Mouse (Mus musculus) neural tube, embryonic 15.5 days (tissue): ENCODE measurements around the gene Tmem189. TPM values are rescaled to one million over a fixed set of nuclear protein-coding genes. Genes with fewer than 3 reads are reported as not detected.

Experiments
- ATAC-seq: fragments of 200-750 bp; cut with Nextera tagmentation; 2 replicates; pipeline ENCODE4 v1.8.0; 2017; ENCODE audit warnings: mild to moderate bottlenecking, moderate TSS enrichment, moderate library complexity; ENCODE audit not compliant: low FRiP score
- H3K27ac ChIP-seq: fragments of 300-500 bp; sonication (generic); replicated peaks from 2 replicates; pipeline ENCODE4 v1.5.1; 2015; ENCODE audit warnings: mild to moderate bottlenecking, inconsistent platforms
- H3K27me3 ChIP-seq: fragments of 300-500 bp; sonication (generic); replicated peaks from 2 replicates; pipeline ENCODE4 v1.6.1; 2015; ENCODE audit warnings: inconsistent platforms
- H3K36me3 ChIP-seq: fragments of 300-500 bp; sonication (generic); 2 replicates; pipeline ENCODE4 v1.6.1; 2015; ENCODE audit warnings: inconsistent platforms
- H3K4me1 ChIP-seq: fragments of 300-500 bp; sonication (generic); 2 replicates; pipeline ENCODE4 v1.6.1; 2015; ENCODE audit warnings: inconsistent platforms
- H3K4me2 ChIP-seq: fragments of 300-500 bp; sonication (generic); 2 replicates; pipeline ENCODE4 v1.6.1; 2015; ENCODE audit warnings: inconsistent platforms, mild to moderate bottlenecking, moderate library complexity
- H3K4me3 ChIP-seq: fragments of 300-500 bp; sonication (generic); replicated peaks from 2 replicates; pipeline ENCODE4 v1.5.1; 2015; ENCODE audit warnings: mild to moderate bottlenecking, inconsistent platforms
- H3K9ac ChIP-seq: fragments of 300-500 bp; sonication (generic); replicated peaks from 2 replicates; pipeline ENCODE4 v1.6.1; 2015; ENCODE audit warnings: mild to moderate bottlenecking, inconsistent platforms
- H3K9me3 ChIP-seq: fragments of 300-500 bp; sonication (generic); replicated peaks from 2 replicates; pipeline ENCODE4 v1.6.1; 2016; ENCODE audit warnings: inconsistent platforms
- WGBS: fragments of 180-500 bp; shearing (Covaris S2); methylation state at CpG from one replicate; pipeline ENCODE4 v1.1.7; 2015; ENCODE audit warnings: mixed read lengths; 5-methylcytosine and 5-hydroxymethylcytosine counted together
- polyA plus RNA-seq: library from polyadenylated mRNA; unstranded; fragments of >200 nt; fragmentation: Nextera tagmentation; extraction: Ambion mirVana; gene quantifications from 2 replicates; pipeline ENCODE4 v1.2.1, GENCODE M21; 2015

The Tmem189 gene
- polyA plus RNA-seq, 1 experiment from 2014 or later = 41.4 TPM

- Histone ChIP-seq H3K9me3 (no peaks in the 10 kb centered on the region), H3K27me3 (no peaks in the 10 kb centered on the region), H3K4me2 (no peak overlapping the region), H3K27ac (no peak overlapping the region), H3K4me1 (no peaks in the 10 kb centered on the region), H3K9ac (no peak overlapping the region), H3K4me3 (no peak overlapping the region), H3K36me3 (no peaks in the 10 kb centered on the region)
- 77% methylated on average over 1 of the region's 1 CpGs for WGBS
- ATAC-seq = no peak
Measured at GRCm38 (mm10) chr2:167717208-167717607, 27.6 kb upstream of the Tmem189 start.

- Histone ChIP-seq H3K27me3 (no peaks in the 10 kb centered on the region), H3K9ac (no peak overlapping the region), H3K36me3 (no peaks in the 10 kb centered on the region), H3K27ac (no peak overlapping the region), H3K9me3 (no peaks in the 10 kb centered on the region), H3K4me3 (no peak overlapping the region), H3K4me2 (no peak overlapping the region), H3K4me1 (no peaks in the 10 kb centered on the region)
- no peak for ATAC-seq
- WGBS = 77% methylated on average over 6 of the region's 6 CpGs
Measured at GRCm38 (mm10) chr2:167715008-167715407, 25.4 kb upstream of the Tmem189 start.

- 96% methylated on average over 6 of the region's 6 CpGs for WGBS
- Histone ChIP-seq H3K4me1 (no peaks in the 10 kb centered on the region), H3K9ac (no peak overlapping the region), H3K9me3 (no peaks in the 10 kb centered on the region), H3K27ac (no peak overlapping the region), H3K36me3 (no peaks in the 10 kb centered on the region), H3K4me2 (no peak overlapping the region), H3K27me3 (no peaks in the 10 kb centered on the region), H3K4me3 (no peak overlapping the region)
- no peak for ATAC-seq
Measured at GRCm38 (mm10) chr2:167714298-167714697, 24.7 kb upstream of the Tmem189 start.

GRCm38 (mm10) chr2:167712872-167713821 is 23.5 kb upstream of the Tmem189 start:
- no peak overlapping the region for H3K27ac ChIP-seq
- H3K9me3 ChIP-seq = no peaks in the 10 kb centered on the region
- no peak overlapping the region for H3K9ac ChIP-seq
- no peaks in the 10 kb centered on the region for H3K36me3 ChIP-seq
- H3K4me2 ChIP-seq = no peak overlapping the region
- H3K4me1 ChIP-seq = no peaks in the 10 kb centered on the region
- 75% methylated on average over 17 of the region's 23 CpGs for WGBS
- H3K27me3 ChIP-seq = no peaks in the 10 kb centered on the region
- no peak overlapping the region for H3K4me3 ChIP-seq
- no peak for ATAC-seq

- Histone ChIP-seq H3K9me3 (no peaks in the 10 kb centered on the region), H3K9ac (no peak overlapping the region), H3K4me2 (no peak overlapping the region), H3K36me3 (no peaks in the 10 kb centered on the region), H3K27me3 (no peaks in the 10 kb centered on the region), H3K27ac (no peak overlapping the region), H3K4me1 (no peaks in the 10 kb centered on the region), H3K4me3 (no peak overlapping the region)
- WGBS = 63% methylated on average over 6 of the region's 6 CpGs
- ATAC-seq = no peak
Measured at GRCm38 (mm10) chr2:167710574-167710973, 21.0 kb upstream of the Tmem189 start.

GRCm38 (mm10) chr2:167709969-167710368 is 20.3 kb upstream of the Tmem189 start:
- ATAC-seq = no peak

GRCm38 (mm10) chr2:167708373-167708772 is 18.8 kb upstream of the Tmem189 start:
- no peaks in the 10 kb centered on the region for H3K4me1 ChIP-seq
- ATAC-seq = no peak
- no peak overlapping the region for H3K27ac ChIP-seq
- no peak overlapping the region for H3K4me3 ChIP-seq
- H3K9me3 ChIP-seq = no peaks in the 10 kb centered on the region
- H3K36me3 ChIP-seq = no peaks in the 10 kb centered on the region
- no peaks in the 10 kb centered on the region for H3K27me3 ChIP-seq
- H3K4me2 ChIP-seq = no peak overlapping the region
- no peak overlapping the region for H3K9ac ChIP-seq
- WGBS = 67% methylated on average over 15 of the region's 15 CpGs

More at GRCm38 (mm10) chr2:167709969-167710368, 20.3 kb upstream of the Tmem189 start:
- Histone ChIP-seq H3K27me3 (no peaks in the 10 kb centered on the region), H3K36me3 (no peaks in the 10 kb centered on the region), H3K4me1 (no peaks in the 10 kb centered on the region), H3K9me3 (no peaks in the 10 kb centered on the region), H3K4me2 (no peak overlapping the region), H3K4me3 (no peak overlapping the region), H3K27ac (no peak overlapping the region), H3K9ac (no peak overlapping the region)
- WGBS = 70% methylated on average over 6 of the region's 6 CpGs

GRCm38 (mm10) chr2:167706183-167706939 is 16.7 kb upstream of the Tmem189 start:
- H3K27ac ChIP-seq = no peak overlapping the region
- WGBS = 71% methylated on average over 11 of the region's 11 CpGs
- no peak overlapping the region for H3K4me3 ChIP-seq
- H3K9me3 ChIP-seq = no peaks in the 10 kb centered on the region
- no peaks in the 10 kb centered on the region for H3K4me1 ChIP-seq
- no peak overlapping the region for H3K9ac ChIP-seq
- no peaks in the 10 kb centered on the region for H3K36me3 ChIP-seq
- ATAC-seq = no peak
- H3K4me2 ChIP-seq = no peak overlapping the region
- H3K27me3 ChIP-seq = no peaks in the 10 kb centered on the region

GRCm38 (mm10) chr2:167704409-167704808 is 14.8 kb upstream of the Tmem189 start:
- Histone ChIP-seq H3K27ac (no peak overlapping the region), H3K9ac (no peak overlapping the region), H3K36me3 (no peaks in the 10 kb centered on the region), H3K27me3 (no peaks in the 10 kb centered on the region), H3K9me3 (no peaks in the 10 kb centered on the region), H3K4me3 (no peak overlapping the region), H3K4me1 (no peaks in the 10 kb centered on the region), H3K4me2 (no peak overlapping the region)
- WGBS = 97% methylated on average over 4 of the region's 4 CpGs
- ATAC-seq = no peak

GRCm38 (mm10) chr2:167702126-167702525 is 12.5 kb upstream of the Tmem189 start:
- H3K4me2 ChIP-seq = no peak overlapping the region
- WGBS = 70% methylated on average over 6 of the region's 6 CpGs

GRCm38 (mm10) chr2:167701472-167701871 is 11.8 kb upstream of the Tmem189 start:
- Histone ChIP-seq H3K27me3 (no peaks in the 10 kb centered on the region), H3K9me3 (no peaks in the 10 kb centered on the region), H3K9ac (no peak overlapping the region), H3K36me3 (no peaks in the 10 kb centered on the region), H3K4me3 (no peak overlapping the region), H3K27ac (no peak overlapping the region), H3K4me2 (no peak overlapping the region), H3K4me1 (no peaks in the 10 kb centered on the region)
- WGBS = 81% methylated on average over 5 of the region's 5 CpGs
- ATAC-seq = no peak

More at GRCm38 (mm10) chr2:167702126-167702525, 12.5 kb upstream of the Tmem189 start:
- Histone ChIP-seq H3K9me3 (no peaks in the 10 kb centered on the region), H3K4me3 (no peak overlapping the region), H3K9ac (no peak overlapping the region), H3K27ac (no peak overlapping the region), H3K27me3 (no peaks in the 10 kb centered on the region), H3K36me3 (no peaks in the 10 kb centered on the region), H3K4me1 (no peaks in the 10 kb centered on the region)
- ATAC-seq = no peak

GRCm38 (mm10) chr2:167700018-167700417 is 10.4 kb upstream of the Tmem189 start:
- Histone ChIP-seq H3K9me3 (0 out of 2 replicates have a peak, but pooled peaks cover 5% of the 10 kb centered on the region), H3K27me3 (no peaks in the 10 kb centered on the region), H3K4me1 (no peaks in the 10 kb centered on the region), H3K4me3 (no peak overlapping the region), H3K4me2 (no peak overlapping the region), H3K36me3 (no peaks in the 10 kb centered on the region), H3K9ac (no peak overlapping the region), H3K27ac (no peak overlapping the region)
- WGBS = 76% methylated on average over 5 of the region's 5 CpGs
- no peak for ATAC-seq
